Mouse (Mus musculus): ENCODE results near the gene Camkk2. TPM values are rescaled to one million over a fixed set of nuclear protein-coding genes. Genes with fewer than 3 reads are reported as not detected.

Gene Camkk2
- polyA plus RNA-seq, 1 experiment from 2014 or later = 11.8 TPM

DNA sequence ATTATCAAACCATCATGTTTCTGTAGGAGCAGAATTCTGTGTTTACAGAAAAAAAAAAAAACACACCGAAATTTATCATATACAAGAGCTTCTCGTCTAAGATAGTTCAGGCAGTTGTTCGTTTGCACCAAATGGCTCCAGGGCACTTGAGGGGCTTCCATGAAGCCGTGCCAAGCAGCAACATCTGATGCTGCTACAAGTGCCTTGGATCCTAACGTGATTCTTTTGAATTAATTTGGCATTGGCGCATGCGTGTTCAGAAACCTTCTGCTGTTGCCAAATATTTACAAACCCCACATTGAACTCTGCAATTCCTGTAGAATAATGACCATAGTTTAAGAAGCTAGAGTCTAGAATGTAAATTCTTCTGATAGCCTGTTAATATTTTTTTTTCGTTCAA, 83.7 kb downstream of the Camkk2 start:
- Histone ChIP-seq H3K9me3 (replicated peaks) (no peaks in the 10 kb centered on the region), H3K4me3 (no peak overlapping the region), H3K27me3 (no peaks in the 10 kb centered on the region), H3K4me1 (replicated peaks) (peaks cover 10% of the 10 kb centered on the region), H3K9ac (no peak overlapping the region), H3K36me3 (no peaks in the 10 kb centered on the region), H3K27ac (no peak overlapping the region), H3K4me2 (no peak overlapping the region)
- ATAC-seq (replicated peaks; ENCODE audit: insufficient number of reproducible peaks, insufficient read depth, low FRiP score, low read depth) = no peak
- 83% methylated on average over 8 of the region's 8 CpGs for WGBS

DNA sequence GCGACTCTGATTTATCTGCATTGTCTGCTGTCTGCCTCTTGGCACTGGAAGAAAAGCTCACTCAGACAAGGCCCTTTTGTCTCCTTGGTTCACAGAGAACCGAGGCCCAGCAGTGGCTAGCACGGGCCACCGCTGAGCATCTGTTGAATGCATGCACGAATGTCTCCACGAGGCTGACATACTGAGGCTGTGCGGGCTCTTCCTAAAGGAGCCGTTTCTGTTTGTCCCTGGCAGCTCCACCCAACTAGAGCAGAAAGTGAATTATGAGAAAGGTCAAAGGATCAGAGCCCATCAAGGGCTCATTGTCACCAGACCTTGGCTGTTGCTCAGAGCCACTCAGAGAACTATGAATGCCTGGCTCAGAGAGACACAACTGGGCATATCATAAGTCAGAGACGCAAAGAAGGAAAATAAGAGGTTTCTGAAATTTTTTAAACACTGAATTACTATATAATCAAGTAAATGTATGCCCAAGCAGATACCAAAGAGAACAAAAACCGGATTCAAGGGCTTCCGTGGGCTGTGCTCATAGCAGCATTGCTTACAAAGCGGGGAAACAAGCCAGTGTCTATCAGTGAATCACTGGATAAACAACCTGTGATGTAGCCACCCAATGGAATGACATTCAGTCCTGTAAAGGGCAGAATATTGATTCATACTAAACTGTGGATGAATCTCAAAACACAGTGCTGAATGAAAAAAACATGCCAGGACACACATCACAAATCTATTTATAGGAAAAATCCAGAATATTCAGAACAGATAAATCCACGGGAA, 85.6 kb downstream of the Camkk2 start:
- ATAC-seq (replicated peaks; ENCODE audit: insufficient number of reproducible peaks, insufficient read depth, low FRiP score, low read depth) = no peak
- peaks cover 10% of the 10 kb centered on the region for H3K4me1 ChIP-seq (replicated peaks)
- no peak overlapping the region for H3K9ac ChIP-seq
- H3K9me3 ChIP-seq (replicated peaks) = no peaks in the 10 kb centered on the region
- no peaks in the 10 kb centered on the region for H3K27me3 ChIP-seq
- H3K4me3 ChIP-seq = no peak overlapping the region
- no peak overlapping the region for H3K4me2 ChIP-seq
- H3K27ac ChIP-seq = no peak overlapping the region; the same call in 1 of the 2 replicates
- H3K36me3 ChIP-seq = no peaks in the 10 kb centered on the region
- 51% methylated on average over 13 of the region's 13 CpGs for WGBS

DNA sequence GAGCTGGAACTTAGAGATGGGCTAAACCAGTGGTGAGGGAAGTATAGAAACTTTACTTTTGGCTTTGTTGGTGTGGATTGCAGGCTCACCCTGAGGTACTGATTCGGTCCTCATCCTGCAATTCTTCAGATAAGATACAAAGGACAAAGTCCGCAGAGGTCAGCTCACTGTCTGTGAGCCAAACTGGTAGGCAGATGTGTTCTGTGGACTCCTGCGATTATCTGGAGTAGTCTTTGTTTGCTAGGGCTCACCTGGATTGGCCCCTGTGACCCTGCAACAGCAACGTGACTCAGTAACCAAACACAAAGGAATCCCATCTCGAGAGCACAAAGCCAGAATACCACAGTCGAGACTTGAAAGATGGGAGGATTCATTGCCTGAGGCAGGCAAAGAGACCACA, 88.7 kb downstream of the Camkk2 start:
- Histone ChIP-seq H3K27ac (no peak overlapping the region), H3K4me1 (replicated peaks) (peaks cover 8% of the 10 kb centered on the region), H3K4me3 (no peak overlapping the region), H3K9ac (no peak overlapping the region), H3K36me3 (no peaks in the 10 kb centered on the region), H3K4me2 (no peak overlapping the region), H3K9me3 (replicated peaks) (no peaks in the 10 kb centered on the region), H3K27me3 (no peaks in the 10 kb centered on the region)
- 51% methylated on average over 6 of the region's 6 CpGs for WGBS
- ATAC-seq (replicated peaks; ENCODE audit: insufficient number of reproducible peaks, insufficient read depth, low FRiP score, low read depth) = no peak

- no peak overlapping the region for H3K9ac ChIP-seq
- no peak overlapping the region for H3K4me3 ChIP-seq
- no peak for ATAC-seq (replicated peaks; ENCODE audit: insufficient number of reproducible peaks, insufficient read depth, low FRiP score, low read depth)
- H3K4me1 ChIP-seq (replicated peaks) = peaks cover 8% of the 10 kb centered on the region
- no peak overlapping the region for H3K4me2 ChIP-seq
- no peaks in the 10 kb centered on the region for H3K36me3 ChIP-seq
- no peak overlapping the region for H3K27ac ChIP-seq
- 86% methylated on average over 7 of the region's 7 CpGs for WGBS
- no peaks in the 10 kb centered on the region for H3K27me3 ChIP-seq
- no peaks in the 10 kb centered on the region for H3K9me3 ChIP-seq (replicated peaks)
These were observed 90.1 kb downstream of the Camkk2 start for GRCm38 (mm10) chr5:122689153-122689552.

DNA sequence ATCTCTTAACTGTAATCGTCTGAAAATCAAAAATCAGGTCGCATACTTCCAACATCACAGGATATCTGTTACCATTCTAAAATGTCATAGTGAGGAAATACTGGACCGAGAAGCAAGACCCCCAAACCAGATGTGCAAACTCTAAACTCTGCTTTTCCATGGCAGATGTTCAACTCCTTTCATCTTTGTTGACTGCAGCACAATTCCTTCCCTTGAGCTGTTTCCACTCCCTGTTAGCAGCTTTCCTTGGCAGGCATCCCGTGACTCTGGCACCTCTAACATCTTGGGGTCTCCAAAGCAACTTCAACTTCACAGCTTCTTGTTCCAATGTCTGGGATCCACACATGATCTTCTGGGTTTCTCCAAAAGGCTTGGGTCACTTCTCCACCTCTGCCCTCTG, 91.8 kb downstream of the Camkk2 start:
- Histone ChIP-seq H3K4me3 (no peak overlapping the region), H3K36me3 (no peaks in the 10 kb centered on the region), H3K4me1 (replicated peaks) (no peaks in the 10 kb centered on the region), H3K9me3 (replicated peaks) (no peaks in the 10 kb centered on the region), H3K27me3 (no peaks in the 10 kb centered on the region), H3K4me2 (no peak overlapping the region), H3K9ac (no peak overlapping the region), H3K27ac (no peak overlapping the region)
- WGBS = 64% methylated on average over 4 of the region's 4 CpGs
- no peak for ATAC-seq (replicated peaks; ENCODE audit: insufficient number of reproducible peaks, insufficient read depth, low FRiP score, low read depth)

GRCm38 (mm10) chr5:122683926-122684325, 95.3 kb downstream of the Camkk2 start:
- Histone ChIP-seq H3K4me2 (no peak overlapping the region), H3K27me3 (no peaks in the 10 kb centered on the region), H3K27ac (no peak overlapping the region), H3K4me1 (replicated peaks) (no peaks in the 10 kb centered on the region), H3K9me3 (replicated peaks) (no peaks in the 10 kb centered on the region), H3K4me3 (no peak overlapping the region), H3K9ac (no peak overlapping the region), H3K36me3 (no peaks in the 10 kb centered on the region)
- no peak for ATAC-seq (replicated peaks; ENCODE audit: insufficient number of reproducible peaks, insufficient read depth, low FRiP score, low read depth)
- WGBS = 64% methylated on average over 10 of the region's 10 CpGs

DNA sequence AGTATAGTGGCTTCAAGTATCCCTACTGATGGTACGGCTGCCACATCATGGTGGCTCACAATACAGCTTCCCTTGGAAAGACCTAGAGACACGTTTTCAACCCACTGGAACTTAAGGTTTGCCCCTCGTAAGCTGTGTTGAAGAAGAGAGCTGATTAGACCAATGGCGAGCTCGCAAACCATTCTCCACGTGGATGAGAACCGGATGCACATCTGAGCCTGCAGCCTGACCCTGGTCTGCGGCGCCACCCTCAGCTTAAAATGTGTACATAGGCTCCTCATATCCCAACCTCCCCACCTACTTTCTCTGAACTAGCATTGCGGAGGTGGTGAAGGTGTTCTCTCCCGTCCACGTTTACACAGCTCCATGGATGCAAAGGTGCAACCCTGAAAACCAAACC, 97.9 kb downstream of the Camkk2 start:
- H3K9ac ChIP-seq = no peak overlapping the region
- ATAC-seq (replicated peaks; ENCODE audit: insufficient number of reproducible peaks, insufficient read depth, low FRiP score, low read depth) = no peak
- H3K9me3 ChIP-seq (replicated peaks) = no peaks in the 10 kb centered on the region
- H3K27ac ChIP-seq = no peak overlapping the region
- no peak overlapping the region for H3K4me3 ChIP-seq
- no peaks in the 10 kb centered on the region for H3K4me1 ChIP-seq (replicated peaks)
- H3K4me2 ChIP-seq = no peak overlapping the region
- no peaks in the 10 kb centered on the region for H3K36me3 ChIP-seq
- H3K27me3 ChIP-seq = no peaks in the 10 kb centered on the region
- 78% methylated on average over 12 of the region's 12 CpGs for WGBS

Small RNA genes within 50 kb of the gene (microRNA-seq; reads per million reads assigned to microRNA genes)
- gene Mir8115 = not detected

Other genes starting within 250 kb of the Camkk2 start
- 30.7 and 39.3 TPM in 2 replicates for gene Ift81, start 164.9 kb downstream of the Camkk2 start, polyA plus RNA-seq (2015; fragmentation: Nextera tagmentation; extraction: Ambion mirVana)
- 3.0 and 3.7 TPM in 2 replicates for gene P2rx7, start 135.5 kb downstream of the Camkk2 start, polyA plus RNA-seq (2015; fragmentation: Nextera tagmentation; extraction: Ambion mirVana)
- gene P2rx4, start 71.9 kb downstream of the Camkk2 start, polyA plus RNA-seq (2015; fragmentation: Nextera tagmentation; extraction: Ambion mirVana) = 19.2 and 21.0 TPM in 2 replicates
- gene Anapc5, start 41.9 kb upstream of the Camkk2 start, polyA plus RNA-seq (2015; fragmentation: Nextera tagmentation; extraction: Ambion mirVana) = 286 and 337 TPM in 2 replicates
- 28.5 and 28.7 TPM in 2 replicates for gene Rnf34, start 70.6 kb upstream of the Camkk2 start, polyA plus RNA-seq (2015; fragmentation: Nextera tagmentation; extraction: Ambion mirVana)
- gene Kdm2b, start 210.4 kb upstream of the Camkk2 start, polyA plus RNA-seq (2015; fragmentation: Nextera tagmentation; extraction: Ambion mirVana) = 23.9 and 29.0 TPM in 2 replicates
- gene Orai1, start 235.7 kb upstream of the Camkk2 start, polyA plus RNA-seq (2015; fragmentation: Nextera tagmentation; extraction: Ambion mirVana) = 17.3 and 19.0 TPM in 2 replicates

Measured in heart, embryonic 15.5 days (tissue).